Mouse (Mus musculus): Measurements from ENCODE around the gene Smc4. TPM values are rescaled to one million over a fixed set of nuclear protein-coding genes. Genes with fewer than 3 reads are reported as not detected.

Gene Smc4
- 46.2 and 51.9 TPM in 2 replicates for polyA plus RNA-seq (2015; fragmentation: Nextera tagmentation; extraction: Ambion mirVana)

DNA sequence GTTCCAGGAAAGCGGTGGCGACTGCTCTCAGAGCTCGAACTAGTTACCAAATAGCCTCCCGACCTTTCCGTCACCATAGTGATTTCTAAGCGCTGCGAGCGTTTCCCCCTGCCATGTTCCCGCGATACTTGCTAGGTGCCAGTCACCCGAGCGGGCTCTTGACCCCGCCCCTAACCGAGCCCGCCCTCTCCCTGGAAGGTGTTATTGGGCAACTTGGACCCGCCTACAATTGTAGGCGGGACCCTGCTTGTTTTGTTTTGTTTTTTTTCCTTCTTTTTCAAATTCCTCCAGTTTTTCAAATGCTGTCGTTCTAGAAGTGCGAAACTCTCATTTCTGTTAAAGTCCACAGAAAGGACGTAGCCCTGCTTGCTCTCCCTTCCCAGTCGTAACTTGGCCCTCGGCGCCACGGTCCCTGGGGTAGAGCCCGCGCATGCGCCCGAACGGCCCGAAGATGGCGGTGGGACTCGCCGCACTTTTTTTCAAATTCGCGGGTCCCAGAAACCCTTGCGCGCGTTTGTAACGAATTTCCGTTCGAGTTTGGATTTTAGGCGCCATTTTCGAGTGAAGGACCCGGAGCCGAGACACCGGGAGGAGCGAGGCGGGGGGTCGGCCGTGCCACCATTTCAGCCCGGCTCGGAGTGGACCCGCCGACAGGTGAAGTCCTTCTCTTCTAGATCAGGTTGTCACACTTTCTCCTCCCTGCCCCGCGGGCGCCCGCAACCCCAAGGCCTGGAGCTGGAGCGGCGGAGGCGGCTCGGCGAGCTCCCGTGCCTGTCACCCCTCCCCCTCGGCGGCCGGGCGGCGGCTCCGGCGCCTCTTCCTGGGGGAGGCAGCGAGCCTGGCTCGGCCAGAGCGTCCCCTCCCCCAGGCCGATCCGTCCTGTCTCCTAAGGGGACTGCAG lies at the start of gene Smc4, which contains the start of gene Ift80:
Gene Smc4 (plus strand): TSS at position 302 of the 901 bp plus-strand sequence.
Gene Ift80 (minus strand): TSS at position 134 of the 901 bp plus-strand sequence.
- Histone ChIP-seq H3K9ac (peak within 1 kb of the TSS; percentile 83), H3K36me3 (no peaks in the 10 kb centered on the region), H3K4me1 (replicated peaks) (peaks cover 27% of the 10 kb centered on the region), H3K27ac (replicated peaks) (peak within 1 kb of the TSS; percentile 86), H3K4me3 (peak within 1 kb of the TSS; percentile 98), H3K27me3 (no peaks in the 10 kb centered on the region), H3K9me3 (no peaks in the 10 kb centered on the region), H3K4me2 (peak within 1 kb of the TSS; percentile 95)
- ATAC-seq (ENCODE audit: low read depth) = peak; percentile 97
- under 1% methylated on average over 75 of the region's 76 CpGs for WGBS

- no peak overlapping the region for H3K4me3 ChIP-seq
- no peaks in the 10 kb centered on the region for H3K9me3 ChIP-seq
- H3K27ac ChIP-seq (replicated peaks) = no peak overlapping the region
- H3K27me3 ChIP-seq = no peaks in the 10 kb centered on the region
- H3K36me3 ChIP-seq = peaks cover 14% of the 10 kb centered on the region
- H3K4me1 ChIP-seq (replicated peaks) = no peaks in the 10 kb centered on the region
- no peak overlapping the region for H3K4me2 ChIP-seq
- H3K9ac ChIP-seq = no peak overlapping the region
- 82% methylated on average over 4 of the region's 4 CpGs for WGBS
- ATAC-seq (ENCODE audit: low read depth) = no peak
These were observed 48.1 kb upstream of the Smc4 start for GRCm38 (mm10) chr3:68956454-68956853.

DNA sequence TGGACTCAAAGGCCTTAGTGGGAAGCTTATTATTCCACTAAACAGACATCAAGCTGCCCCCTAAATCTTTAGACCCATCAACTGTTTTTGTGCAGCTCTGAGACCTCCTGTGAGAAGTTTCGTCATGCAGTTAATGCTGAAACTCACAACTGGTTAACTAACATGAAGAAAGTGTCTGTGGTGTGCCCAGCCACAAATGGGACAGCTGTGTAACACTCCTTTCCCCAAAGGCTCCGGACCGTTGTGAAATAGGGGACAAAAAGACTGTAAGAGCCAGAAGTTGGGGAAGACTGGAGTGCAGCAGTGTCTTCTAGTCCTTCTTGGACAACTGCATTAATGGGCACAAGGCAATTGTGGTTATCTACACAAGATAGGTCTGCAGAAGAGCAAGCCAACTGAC lies 47.1 kb upstream of the Smc4 start:
- ATAC-seq (ENCODE audit: low read depth) = no peak

DNA sequence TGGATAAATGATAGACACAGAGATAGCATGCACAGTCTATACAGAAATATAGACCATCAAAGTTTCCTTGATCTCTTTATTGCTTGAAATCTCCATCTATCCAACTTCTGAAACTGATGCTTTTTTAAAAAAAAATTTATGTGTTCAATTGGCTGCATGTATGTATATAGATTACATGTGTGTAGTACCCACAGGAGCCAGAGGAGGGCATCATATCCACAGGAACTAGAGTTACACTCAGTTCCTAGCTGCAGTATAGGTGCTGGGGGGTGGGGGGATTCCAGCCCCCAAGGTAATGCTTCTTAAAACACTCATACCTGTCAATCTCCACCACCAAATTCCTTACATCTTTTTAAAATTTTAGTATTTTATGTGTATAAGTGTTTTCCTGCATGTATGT lies 39.9 kb upstream of the Smc4 start:
- Histone ChIP-seq H3K9ac (no peak overlapping the region), H3K4me1 (replicated peaks) (no peaks in the 10 kb centered on the region), H3K27ac (replicated peaks) (no peak overlapping the region), H3K4me2 (no peak overlapping the region), H3K4me3 (no peak overlapping the region), H3K27me3 (no peaks in the 10 kb centered on the region), H3K36me3 (peaks cover 62% of the 10 kb centered on the region), H3K9me3 (no peaks in the 10 kb centered on the region)
- ATAC-seq (ENCODE audit: low read depth) = no peak

More for the DNA sequence above, 47.1 kb upstream of the Smc4 start:
- Histone ChIP-seq H3K27me3 (no peaks in the 10 kb centered on the region), H3K4me3 (no peak overlapping the region), H3K4me1 (replicated peaks) (no peaks in the 10 kb centered on the region), H3K4me2 (no peak overlapping the region), H3K9me3 (no peaks in the 10 kb centered on the region), H3K36me3 (peaks cover 20% of the 10 kb centered on the region), H3K27ac (replicated peaks) (no peak overlapping the region), H3K9ac (no peak overlapping the region)
- WGBS = 81% methylated on average over 3 of the region's 3 CpGs

GRCm38 (mm10) chr3:68966527-68967285 lies 37.8 kb upstream of the Smc4 start:
- ATAC-seq (ENCODE audit: low read depth) = no peak
- H3K27me3 ChIP-seq = no peaks in the 10 kb centered on the region
- H3K36me3 ChIP-seq = peaks cover 47% of the 10 kb centered on the region
- no peaks in the 10 kb centered on the region for H3K9me3 ChIP-seq
- no peak overlapping the region for H3K9ac ChIP-seq
- H3K27ac ChIP-seq (replicated peaks) = no peak overlapping the region
- WGBS = 97% methylated on average over 6 of the region's 6 CpGs
- H3K4me1 ChIP-seq (replicated peaks) = no peaks in the 10 kb centered on the region
- H3K4me2 ChIP-seq = no peak overlapping the region
- no peak overlapping the region for H3K4me3 ChIP-seq

- Histone ChIP-seq H3K9me3 (no peaks in the 10 kb centered on the region), H3K4me3 (no peak overlapping the region), H3K27me3 (no peaks in the 10 kb centered on the region), H3K9ac (no peak overlapping the region), H3K4me2 (no peak overlapping the region), H3K4me1 (replicated peaks) (no peaks in the 10 kb centered on the region), H3K36me3 (peaks cover 42% of the 10 kb centered on the region), H3K27ac (replicated peaks) (no peak overlapping the region)
- WGBS = 93% methylated on average over 6 of the region's 6 CpGs
- ATAC-seq (ENCODE audit: low read depth) = no peak
These were observed 37.1 kb upstream of the Smc4 start for GRCm38 (mm10) chr3:68967404-68967803.

DNA sequence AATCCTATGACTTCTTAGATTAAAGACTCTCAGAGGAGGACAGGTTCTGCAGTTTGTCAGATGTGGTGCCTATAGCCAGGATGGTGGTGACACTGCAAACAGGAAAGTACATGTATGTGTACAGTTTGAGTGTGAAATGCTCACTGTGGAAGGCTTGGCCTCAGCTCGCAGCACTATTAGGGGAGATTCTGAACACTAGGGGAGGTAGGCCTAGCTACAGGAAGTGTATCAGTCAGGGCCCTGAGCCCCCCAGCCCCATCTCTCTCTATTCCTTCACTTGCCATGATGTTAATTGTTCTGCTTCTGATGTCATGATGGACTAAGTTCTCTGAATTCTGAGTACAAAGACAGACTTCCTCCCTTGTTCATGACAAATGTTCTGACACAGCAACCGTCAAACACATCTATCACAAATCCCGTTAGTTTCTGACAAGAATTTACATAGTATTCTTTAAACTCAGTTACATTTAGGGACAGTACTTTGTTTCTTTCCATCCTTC lies 35.4 kb upstream of the Smc4 start:
- H3K4me1 ChIP-seq (replicated peaks) = no peaks in the 10 kb centered on the region
- no peak overlapping the region for H3K4me2 ChIP-seq
- H3K4me3 ChIP-seq = no peak overlapping the region
- peaks cover 33% of the 10 kb centered on the region for H3K36me3 ChIP-seq
- 96% methylated on average over 3 of the region's 3 CpGs for WGBS
- no peak overlapping the region for H3K9ac ChIP-seq
- no peaks in the 10 kb centered on the region for H3K27me3 ChIP-seq
- no peak for ATAC-seq (ENCODE audit: low read depth)
- H3K27ac ChIP-seq (replicated peaks) = no peak overlapping the region
- H3K9me3 ChIP-seq = no peaks in the 10 kb centered on the region

DNA sequence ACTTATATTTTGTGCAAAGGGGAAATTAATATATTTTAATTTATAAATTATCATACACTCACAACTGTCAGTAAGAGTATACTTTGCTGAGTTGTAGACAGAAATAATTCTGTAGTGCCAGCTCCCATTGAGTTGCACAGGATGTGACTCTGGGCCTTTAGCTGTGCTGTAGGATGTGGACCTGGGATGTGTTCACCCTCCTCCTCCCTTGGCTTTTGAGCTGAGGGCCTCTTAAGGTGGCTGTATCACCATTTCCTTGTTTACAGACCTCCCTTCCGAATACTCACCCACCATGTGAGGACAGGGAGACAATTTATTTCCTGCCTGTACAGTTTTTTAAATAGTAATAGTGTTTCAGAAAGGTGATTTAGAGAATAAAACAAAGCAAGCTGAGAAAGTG lies 31.0 kb upstream of the Smc4 start:
- no peak overlapping the region for H3K27ac ChIP-seq (replicated peaks)
- no peak overlapping the region for H3K4me2 ChIP-seq
- H3K27me3 ChIP-seq = no peaks in the 10 kb centered on the region
- no peak overlapping the region for H3K4me3 ChIP-seq
- no peak for ATAC-seq (ENCODE audit: low read depth)
- H3K36me3 ChIP-seq = peaks cover 4% of the 10 kb centered on the region; the same call in 1 of the 2 replicates
- H3K4me1 ChIP-seq (replicated peaks) = no peaks in the 10 kb centered on the region
- WGBS = 68% methylated on average over 1 of the region's 1 CpGs
- no peak overlapping the region for H3K9ac ChIP-seq
- H3K9me3 ChIP-seq = no peaks in the 10 kb centered on the region

- Histone ChIP-seq H3K36me3 (no peaks in the 10 kb centered on the region; the same call in 1 of the 2 replicates), H3K27me3 (no peaks in the 10 kb centered on the region), H3K4me3 (no peak overlapping the region), H3K4me2 (no peak overlapping the region), H3K4me1 (replicated peaks) (no peaks in the 10 kb centered on the region), H3K9me3 (no peaks in the 10 kb centered on the region), H3K9ac (no peak overlapping the region), H3K27ac (replicated peaks) (no peak overlapping the region)
- WGBS = 95% methylated on average over 8 of the region's 8 CpGs
- ATAC-seq (ENCODE audit: low read depth) = no peak
These were observed 29.7 kb upstream of the Smc4 start for GRCm38 (mm10) chr3:68974639-68975532.

DNA sequence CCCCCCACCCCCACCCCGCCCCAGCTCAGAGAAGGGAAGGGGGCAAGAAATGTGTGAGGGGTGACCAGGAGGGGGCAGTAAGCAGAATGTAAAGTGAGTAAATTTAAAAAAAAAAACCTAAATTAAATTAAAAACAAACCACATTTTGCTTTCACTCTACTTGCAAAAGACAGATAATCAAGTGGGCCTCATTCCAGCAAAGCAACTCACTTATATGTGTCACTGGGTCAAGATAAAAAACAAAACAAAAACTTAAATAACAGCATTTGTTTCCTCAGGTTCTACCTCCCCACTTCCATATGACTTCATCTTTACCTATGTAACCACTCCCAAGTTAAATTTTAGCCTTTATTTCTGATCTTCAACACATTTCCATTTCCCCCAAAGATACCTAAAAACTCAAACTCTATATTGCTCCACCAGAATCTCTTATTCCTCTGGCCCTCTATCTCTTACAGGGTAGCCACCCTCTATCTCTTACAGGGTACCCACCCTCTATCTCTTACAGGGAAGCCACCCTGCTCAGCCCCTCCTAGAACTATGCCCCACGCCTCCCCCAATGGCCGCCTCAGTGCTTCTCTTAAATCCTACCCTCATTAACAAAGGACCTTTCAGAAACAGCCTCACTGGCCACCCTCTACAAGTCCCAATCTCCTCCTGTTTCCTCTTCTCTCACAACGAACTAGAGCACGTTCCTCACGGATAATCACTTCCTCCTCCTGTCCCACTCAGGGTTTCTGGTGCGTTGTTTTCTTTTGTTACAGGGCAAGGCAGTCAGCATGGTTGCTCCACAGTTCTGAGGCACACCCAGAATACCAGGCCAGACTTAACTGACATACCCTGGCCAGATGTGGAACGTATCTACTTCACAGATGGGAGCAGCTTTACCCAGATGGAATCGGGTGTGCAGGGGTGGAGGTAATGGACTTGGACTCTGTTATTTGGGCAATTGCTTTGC lies 28.7 kb upstream of the Smc4 start:
- H3K4me1 ChIP-seq (replicated peaks) = no peaks in the 10 kb centered on the region
- no peaks in the 10 kb centered on the region for H3K27me3 ChIP-seq
- H3K9me3 ChIP-seq = no peaks in the 10 kb centered on the region
- H3K36me3 ChIP-seq = no peaks in the 10 kb centered on the region; the same call in 1 of the 2 replicates
- H3K27ac ChIP-seq (replicated peaks) = no peak overlapping the region
- no peak for ATAC-seq (ENCODE audit: low read depth)
- 66% methylated on average over 9 of the region's 9 CpGs for WGBS
- H3K9ac ChIP-seq = no peak overlapping the region
- H3K4me2 ChIP-seq = no peak overlapping the region
- no peak overlapping the region for H3K4me3 ChIP-seq
